Mouse (Mus musculus): Measurements from ENCODE around the gene Riox2. TPM values are rescaled to one million over a fixed set of nuclear protein-coding genes. Genes with fewer than 3 reads are reported as not detected.

Gene Riox2
- polyA plus RNA-seq (2015; fragmentation: Nextera tagmentation; extraction: Ambion mirVana) = 12.6 and 13.5 TPM in 2 replicates

GRCm38 (mm10) chr16:59471637-59472278, at the start of gene Riox2:
Gene Riox2, plus strand, starts transcription at chr16:59471775.

Other genes with a start within 250 kb of the Riox2 start
- not detected in 2 replicates for gene Olfr201, start 199.1 kb upstream of the Riox2 start, polyA plus RNA-seq (2015; fragmentation: Nextera tagmentation; extraction: Ambion mirVana)
- gene Olfr202, start 185.0 kb upstream of the Riox2 start, polyA plus RNA-seq (2015; fragmentation: Nextera tagmentation; extraction: Ambion mirVana) = not detected in 2 replicates
- not detected in 2 replicates for gene Olfr203, start 172.9 kb upstream of the Riox2 start, polyA plus RNA-seq (2015; fragmentation: Nextera tagmentation; extraction: Ambion mirVana)
- gene Olfr204, start 153.5 kb upstream of the Riox2 start, polyA plus RNA-seq (2015; fragmentation: Nextera tagmentation; extraction: Ambion mirVana) = not detected in 2 replicates
- not detected in 2 replicates for gene Olfr205, start 140.6 kb upstream of the Riox2 start, polyA plus RNA-seq (2015; fragmentation: Nextera tagmentation; extraction: Ambion mirVana)
- not detected in 2 replicates for gene Olfr206, start 122.5 kb upstream of the Riox2 start, polyA plus RNA-seq (2015; fragmentation: Nextera tagmentation; extraction: Ambion mirVana)
- not detected in 2 replicates for gene Olfr209, start 107.8 kb upstream of the Riox2 start, polyA plus RNA-seq (2015; fragmentation: Nextera tagmentation; extraction: Ambion mirVana)
- 0.03 TPM in 1 of 2 replicates, not detected in the other for gene Gabrr3, start 64.4 kb upstream of the Riox2 start, polyA plus RNA-seq (2015; fragmentation: Nextera tagmentation; extraction: Ambion mirVana)
- gene Crybg3, start 129.2 kb downstream of the Riox2 start, polyA plus RNA-seq (2015; fragmentation: Nextera tagmentation; extraction: Ambion mirVana) = 6.3 and 6.4 TPM in 2 replicates
- gene Arl6, start 167.6 kb downstream of the Riox2 start, polyA plus RNA-seq (2015; fragmentation: Nextera tagmentation; extraction: Ambion mirVana) = 6.9 and 9.2 TPM in 2 replicates